Mouse (Mus musculus): ENCODE data around the gene Cmbl. TPM values are rescaled to one million over a fixed set of nuclear protein-coding genes. Genes with fewer than 3 reads are reported as not detected.

Gene Cmbl
- polyA plus RNA-seq, 1 experiment from 2014 or later: 16.4 TPM

GRCm38 (mm10) chr15:31537706-31538105 lies 27.5 kb upstream of the Cmbl start:
- no peak overlapping the region for H3K27ac ChIP-seq (ENCODE audit: low read length)
- no peak overlapping the region for H3K9ac ChIP-seq (ENCODE audit: low read depth, low read length)
- H3K4me2 ChIP-seq (ENCODE audit: low read depth, low read length): no peak overlapping the region
- H3K9me3 ChIP-seq (replicated peaks; ENCODE audit: control insufficient read depth, low read length): no peaks in the 10 kb centered on the region
- no peak overlapping the region for H3K4me3 ChIP-seq (ENCODE audit: low read depth, low read length)
- H3K27me3 ChIP-seq (ENCODE audit: control insufficient read depth, insufficient read depth, low read depth, low read length): no peaks in the 10 kb centered on the region
- peaks cover 77% of the 10 kb centered on the region for H3K4me1 ChIP-seq (ENCODE audit: control insufficient read depth, low read depth, low read length)
- WGBS (ENCODE audit: insufficient replicate concordance): 75% methylated on average over 2 of the region's 2 CpGs
- ATAC-seq (ENCODE audit: low read depth): no peak
- H3K36me3 ChIP-seq (ENCODE audit: control insufficient read depth, insufficient read depth): no peaks in the 10 kb centered on the region

GRCm38 (mm10) chr15:31538346-31538745 lies 26.8 kb upstream of the Cmbl start:
- Histone ChIP-seq H3K4me3 (ENCODE audit: low read depth, low read length) (no peak overlapping the region), H3K9me3 (replicated peaks; ENCODE audit: control insufficient read depth, low read length) (no peaks in the 10 kb centered on the region), H3K27me3 (ENCODE audit: control insufficient read depth, insufficient read depth, low read depth, low read length) (no peaks in the 10 kb centered on the region), H3K4me2 (ENCODE audit: low read depth, low read length) (no peak overlapping the region), H3K4me1 (ENCODE audit: control insufficient read depth, low read depth, low read length) (peaks cover 71% of the 10 kb centered on the region), H3K9ac (ENCODE audit: low read depth, low read length) (no peak overlapping the region), H3K27ac (ENCODE audit: low read length) (no peak overlapping the region), H3K36me3 (ENCODE audit: control insufficient read depth, insufficient read depth) (no peaks in the 10 kb centered on the region)
- ATAC-seq (ENCODE audit: low read depth): no peak
- WGBS (ENCODE audit: insufficient replicate concordance): 74% methylated on average over 3 of the region's 3 CpGs

- Histone ChIP-seq H3K27me3 (ENCODE audit: control insufficient read depth, insufficient read depth, low read depth, low read length) (no peaks in the 10 kb centered on the region), H3K27ac (ENCODE audit: low read length) (peak overlapping the region; percentile 80), H3K4me3 (ENCODE audit: low read depth, low read length) (peak overlapping the region; percentile 48), H3K9me3 (replicated peaks; ENCODE audit: control insufficient read depth, low read length) (no peaks in the 10 kb centered on the region), H3K4me2 (ENCODE audit: low read depth, low read length) (peak overlapping the region; percentile 61), H3K9ac (ENCODE audit: low read depth, low read length) (peak overlapping the region; percentile 67), H3K4me1 (ENCODE audit: control insufficient read depth, low read depth, low read length) (peaks cover 60% of the 10 kb centered on the region), H3K36me3 (ENCODE audit: control insufficient read depth, insufficient read depth) (no peaks in the 10 kb centered on the region)
- WGBS (ENCODE audit: insufficient replicate concordance): 14% methylated on average over 9 of the region's 9 CpGs
- peak; percentile 85 for ATAC-seq (ENCODE audit: low read depth)
Measured at GRCm38 (mm10) chr15:31539643-31540512, 25.3 kb upstream of the Cmbl start.

GRCm38 (mm10) chr15:31540513-31540802 lies 24.7 kb upstream of the Cmbl start:
- peak overlapping the region; percentile 48 for H3K4me3 ChIP-seq (ENCODE audit: low read depth, low read length)
- WGBS (ENCODE audit: insufficient replicate concordance): 11% methylated on average over 1 of the region's 1 CpGs
- peak overlapping the region; percentile 61 for H3K4me2 ChIP-seq (ENCODE audit: low read depth, low read length)
- peak; percentile 20 for ATAC-seq (ENCODE audit: low read depth)
- peak overlapping the region; percentile 67 for H3K9ac ChIP-seq (ENCODE audit: low read depth, low read length)
- H3K27ac ChIP-seq (ENCODE audit: low read length): peak overlapping the region; percentile 80
- no peaks in the 10 kb centered on the region for H3K36me3 ChIP-seq (ENCODE audit: control insufficient read depth, insufficient read depth)
- H3K27me3 ChIP-seq (ENCODE audit: control insufficient read depth, insufficient read depth, low read depth, low read length): no peaks in the 10 kb centered on the region
- peaks cover 60% of the 10 kb centered on the region for H3K4me1 ChIP-seq (ENCODE audit: control insufficient read depth, low read depth, low read length)
- H3K9me3 ChIP-seq (replicated peaks; ENCODE audit: control insufficient read depth, low read length): no peaks in the 10 kb centered on the region

DNA sequence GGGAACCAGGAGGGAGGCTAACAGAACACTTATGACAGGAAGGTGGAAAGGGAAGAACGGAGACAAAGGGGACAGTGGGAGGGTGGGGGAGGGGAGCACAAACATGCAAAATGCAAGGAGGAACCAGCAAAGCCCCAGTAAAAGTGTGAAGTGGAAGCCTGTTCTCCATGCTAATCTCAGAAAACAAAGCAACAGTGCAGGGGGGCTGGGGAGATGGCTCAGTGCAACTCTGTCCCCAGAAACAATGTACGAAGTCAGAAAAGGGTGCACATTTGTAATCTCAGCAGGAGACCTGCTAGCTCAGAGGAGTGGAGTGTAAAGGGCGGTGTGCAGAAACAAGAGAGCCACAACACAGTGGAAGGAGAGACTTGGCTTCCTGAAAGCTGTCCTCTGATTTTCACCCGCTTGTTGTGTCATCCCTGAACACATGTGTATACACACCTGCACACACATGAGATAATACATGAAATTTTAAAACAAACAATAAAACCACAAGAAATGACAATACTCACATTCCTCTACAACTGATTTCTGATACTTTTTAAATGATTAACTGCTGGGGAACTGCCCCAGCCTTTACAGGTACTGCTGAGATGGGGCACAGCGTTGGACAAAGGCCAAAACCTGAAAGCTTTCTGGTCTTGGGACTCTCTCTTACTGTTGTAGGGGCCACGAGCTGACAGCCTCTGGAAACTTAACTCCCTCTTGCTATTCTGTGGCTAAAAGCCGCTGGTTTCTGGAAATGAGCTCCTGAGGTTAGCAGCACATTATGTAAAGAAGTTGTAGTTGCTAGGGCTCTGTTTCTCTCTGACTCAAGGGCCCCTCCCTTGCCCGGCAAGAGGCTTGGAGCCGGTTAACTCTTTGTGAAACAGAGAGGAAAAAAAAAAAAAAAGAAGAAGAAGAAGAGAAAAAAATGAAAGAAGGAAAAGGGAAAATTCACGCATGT lies 22.9 kb upstream of the Cmbl start:
- Histone ChIP-seq H3K27ac (ENCODE audit: low read length) (peak overlapping the region; percentile 40), H3K9ac (ENCODE audit: low read depth, low read length) (no peak overlapping the region), H3K4me1 (ENCODE audit: control insufficient read depth, low read depth, low read length) (peaks cover 48% of the 10 kb centered on the region), H3K9me3 (replicated peaks; ENCODE audit: control insufficient read depth, low read length) (no peaks in the 10 kb centered on the region), H3K4me3 (ENCODE audit: low read depth, low read length) (no peak overlapping the region), H3K27me3 (ENCODE audit: control insufficient read depth, insufficient read depth, low read depth, low read length) (no peaks in the 10 kb centered on the region), H3K36me3 (ENCODE audit: control insufficient read depth, insufficient read depth) (no peaks in the 10 kb centered on the region), H3K4me2 (ENCODE audit: low read depth, low read length) (peak overlapping the region; percentile 18)
- no peak for ATAC-seq (ENCODE audit: low read depth)
- 12% methylated on average over 10 of the region's 10 CpGs for WGBS (ENCODE audit: insufficient replicate concordance)

GRCm38 (mm10) chr15:31543246-31543645 lies 21.9 kb upstream of the Cmbl start:
- peaks cover 48% of the 10 kb centered on the region for H3K4me1 ChIP-seq (ENCODE audit: control insufficient read depth, low read depth, low read length)
- H3K27ac ChIP-seq (ENCODE audit: low read length): no peak overlapping the region
- H3K9ac ChIP-seq (ENCODE audit: low read depth, low read length): no peak overlapping the region
- no peaks in the 10 kb centered on the region for H3K27me3 ChIP-seq (ENCODE audit: control insufficient read depth, insufficient read depth, low read depth, low read length)
- no peak for ATAC-seq (ENCODE audit: low read depth)
- H3K4me3 ChIP-seq (ENCODE audit: low read depth, low read length): no peak overlapping the region
- no peak overlapping the region for H3K4me2 ChIP-seq (ENCODE audit: low read depth, low read length)
- WGBS (ENCODE audit: insufficient replicate concordance): 1% methylated on average over 3 of the region's 3 CpGs
- H3K36me3 ChIP-seq (ENCODE audit: control insufficient read depth, insufficient read depth): no peaks in the 10 kb centered on the region
- H3K9me3 ChIP-seq (replicated peaks; ENCODE audit: control insufficient read depth, low read length): no peaks in the 10 kb centered on the region

GRCm38 (mm10) chr15:31545058-31545457 lies 20.1 kb upstream of the Cmbl start:
- H3K4me2 ChIP-seq (ENCODE audit: low read depth, low read length): no peak overlapping the region
- H3K9me3 ChIP-seq (replicated peaks; ENCODE audit: control insufficient read depth, low read length): no peaks in the 10 kb centered on the region
- peaks cover 35% of the 10 kb centered on the region for H3K4me1 ChIP-seq (ENCODE audit: control insufficient read depth, low read depth, low read length)
- H3K9ac ChIP-seq (ENCODE audit: low read depth, low read length): no peak overlapping the region
- ATAC-seq (ENCODE audit: low read depth): no peak; the same call in 1 of the 2 replicates
- H3K36me3 ChIP-seq (ENCODE audit: control insufficient read depth, insufficient read depth): no peaks in the 10 kb centered on the region
- no peak overlapping the region for H3K4me3 ChIP-seq (ENCODE audit: low read depth, low read length)
- H3K27me3 ChIP-seq (ENCODE audit: control insufficient read depth, insufficient read depth, low read depth, low read length): no peaks in the 10 kb centered on the region
- WGBS (ENCODE audit: insufficient replicate concordance): 52% methylated on average over 1 of the region's 1 CpGs
- no peak overlapping the region for H3K27ac ChIP-seq (ENCODE audit: low read length)

DNA sequence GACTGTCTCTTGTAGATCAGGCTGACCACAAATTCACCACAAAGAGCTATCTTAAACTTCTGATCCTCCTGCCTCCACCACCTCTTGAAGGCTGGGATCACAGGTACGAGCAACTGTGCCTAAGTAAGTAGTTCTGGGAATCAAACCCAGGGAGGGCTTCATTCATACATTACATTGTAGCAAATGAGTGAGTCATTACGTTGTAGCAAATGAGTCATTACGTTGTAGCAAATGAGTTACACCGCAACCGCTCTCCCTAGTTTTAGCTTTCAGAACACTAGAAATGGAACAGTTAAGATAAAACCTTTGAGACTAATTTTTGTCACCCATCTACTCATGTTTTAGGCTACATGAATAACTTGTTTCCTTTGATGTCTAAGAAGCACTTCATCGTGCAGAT lies 18.9 kb upstream of the Cmbl start:
- WGBS (ENCODE audit: insufficient replicate concordance): 78% methylated on average over 6 of the region's 6 CpGs
- peaks cover 22% of the 10 kb centered on the region for H3K4me1 ChIP-seq (ENCODE audit: control insufficient read depth, low read depth, low read length)
- ATAC-seq (ENCODE audit: low read depth): no peak
- H3K36me3 ChIP-seq (ENCODE audit: control insufficient read depth, insufficient read depth): no peaks in the 10 kb centered on the region
- no peaks in the 10 kb centered on the region for H3K9me3 ChIP-seq (replicated peaks; ENCODE audit: control insufficient read depth, low read length)
- H3K4me3 ChIP-seq (ENCODE audit: low read depth, low read length): no peak overlapping the region
- no peak overlapping the region for H3K9ac ChIP-seq (ENCODE audit: low read depth, low read length)
- H3K27me3 ChIP-seq (ENCODE audit: control insufficient read depth, insufficient read depth, low read depth, low read length): no peaks in the 10 kb centered on the region
- H3K27ac ChIP-seq (ENCODE audit: low read length): no peak overlapping the region
- no peak overlapping the region for H3K4me2 ChIP-seq (ENCODE audit: low read depth, low read length)

GRCm38 (mm10) chr15:31547421-31547820 lies 17.8 kb upstream of the Cmbl start:
- H3K9me3 ChIP-seq (replicated peaks; ENCODE audit: control insufficient read depth, low read length): no peaks in the 10 kb centered on the region
- no peaks in the 10 kb centered on the region for H3K27me3 ChIP-seq (ENCODE audit: control insufficient read depth, insufficient read depth, low read depth, low read length)
- no peak overlapping the region for H3K27ac ChIP-seq (ENCODE audit: low read length)
- no peak overlapping the region for H3K4me3 ChIP-seq (ENCODE audit: low read depth, low read length)
- peaks cover 11% of the 10 kb centered on the region for H3K4me1 ChIP-seq (ENCODE audit: control insufficient read depth, low read depth, low read length)
- ATAC-seq (ENCODE audit: low read depth): no peak
- no peak overlapping the region for H3K9ac ChIP-seq (ENCODE audit: low read depth, low read length)
- WGBS (ENCODE audit: insufficient replicate concordance): 52% methylated on average over 5 of the region's 5 CpGs
- no peak overlapping the region for H3K4me2 ChIP-seq (ENCODE audit: low read depth, low read length)
- no peaks in the 10 kb centered on the region for H3K36me3 ChIP-seq (ENCODE audit: control insufficient read depth, insufficient read depth)
